Mouse (Mus musculus) WW6 (cell line): ENCODE results near the gene Erc2.

Experiments
- DNase-seq: peaks from one replicate; pipeline ENCODE4 v3.0.0-alpha.2; 2013; ENCODE audit warnings: low read depth, low spot score

Erc2 gene

DNA sequence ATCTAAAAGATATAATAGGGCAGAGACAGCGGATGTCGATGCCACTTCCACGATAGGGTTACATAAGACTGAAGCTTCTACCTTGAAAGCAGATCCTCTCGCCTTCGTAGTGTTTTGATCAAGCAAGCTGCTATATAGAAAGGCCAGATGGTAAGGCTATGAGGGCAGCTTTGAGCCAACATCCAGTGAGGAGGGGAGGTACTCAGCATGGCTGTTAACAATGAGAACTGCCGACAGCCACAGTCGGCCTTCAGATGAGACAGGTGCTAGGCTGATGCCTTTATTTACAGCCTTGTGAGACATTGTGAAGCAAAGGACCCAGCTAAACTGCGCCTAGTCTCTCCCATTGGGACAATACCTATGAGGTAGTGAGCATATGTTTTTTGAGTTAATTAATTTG is 156.3 kb downstream of the Erc2 start:
- no peak for DNase-seq

DNA sequence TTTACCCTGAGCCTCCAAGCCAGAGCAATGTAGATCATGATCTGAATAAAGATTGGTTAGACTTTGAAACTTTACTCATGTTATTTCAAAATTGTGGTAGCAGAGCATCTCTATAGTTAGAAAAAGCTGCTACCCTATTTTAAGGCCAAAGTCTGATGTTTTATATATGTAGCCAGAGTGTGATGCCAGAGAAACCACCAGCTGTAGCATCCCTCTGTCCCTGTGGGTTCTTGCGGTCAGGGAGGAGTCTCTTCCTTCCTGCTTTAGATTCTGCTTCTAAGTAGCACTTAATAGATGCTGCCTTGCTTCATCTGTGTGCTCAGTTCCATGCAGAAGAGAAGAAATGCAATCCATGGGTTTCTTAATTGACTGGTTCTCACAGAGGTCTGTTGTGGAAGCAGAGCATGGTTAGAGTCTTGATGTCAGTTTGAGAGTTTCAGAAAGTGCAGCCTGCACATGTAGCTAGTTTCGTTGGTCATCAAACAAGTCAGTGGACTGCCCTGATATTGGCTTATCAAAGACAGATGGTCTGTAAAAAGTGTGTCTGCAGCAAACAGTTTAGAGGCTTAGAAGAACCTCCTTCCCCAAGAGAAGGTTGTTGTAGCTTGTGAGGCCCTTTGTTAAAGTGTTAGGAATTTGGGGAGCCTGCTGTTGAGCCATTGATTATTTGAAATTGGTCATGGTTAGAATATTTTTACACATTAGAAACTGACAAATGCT is 156.9 kb downstream of the Erc2 start:
- DNase-seq: no peak

GRCm38 (mm10) chr14:27781221-27781620 is 159.0 kb downstream of the Erc2 start:
- no peak for DNase-seq

DNA sequence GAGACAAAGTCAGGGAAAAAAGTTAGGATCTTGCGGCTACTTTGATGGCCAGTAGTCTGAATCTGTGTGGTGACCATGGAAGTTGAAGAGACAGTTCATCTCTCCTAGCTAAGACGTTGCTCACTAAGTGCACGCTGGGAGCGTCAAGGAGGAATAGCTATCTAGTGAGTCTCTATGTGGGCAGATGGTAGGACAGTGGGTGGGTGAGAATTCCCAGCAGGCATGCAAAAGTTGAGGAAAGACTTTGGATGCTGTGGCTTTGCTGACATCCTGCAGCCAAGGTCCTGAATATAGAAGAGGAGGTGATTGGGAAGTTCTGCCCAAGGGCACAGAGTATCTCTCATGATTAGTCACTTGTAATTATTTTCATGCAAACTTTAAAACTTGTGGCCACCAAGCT is 162.6 kb downstream of the Erc2 start:
- no peak for DNase-seq

- DNase-seq: no peak
Measured at GRCm38 (mm10) chr14:27785562-27785961, 163.3 kb downstream of the Erc2 start.

DNA sequence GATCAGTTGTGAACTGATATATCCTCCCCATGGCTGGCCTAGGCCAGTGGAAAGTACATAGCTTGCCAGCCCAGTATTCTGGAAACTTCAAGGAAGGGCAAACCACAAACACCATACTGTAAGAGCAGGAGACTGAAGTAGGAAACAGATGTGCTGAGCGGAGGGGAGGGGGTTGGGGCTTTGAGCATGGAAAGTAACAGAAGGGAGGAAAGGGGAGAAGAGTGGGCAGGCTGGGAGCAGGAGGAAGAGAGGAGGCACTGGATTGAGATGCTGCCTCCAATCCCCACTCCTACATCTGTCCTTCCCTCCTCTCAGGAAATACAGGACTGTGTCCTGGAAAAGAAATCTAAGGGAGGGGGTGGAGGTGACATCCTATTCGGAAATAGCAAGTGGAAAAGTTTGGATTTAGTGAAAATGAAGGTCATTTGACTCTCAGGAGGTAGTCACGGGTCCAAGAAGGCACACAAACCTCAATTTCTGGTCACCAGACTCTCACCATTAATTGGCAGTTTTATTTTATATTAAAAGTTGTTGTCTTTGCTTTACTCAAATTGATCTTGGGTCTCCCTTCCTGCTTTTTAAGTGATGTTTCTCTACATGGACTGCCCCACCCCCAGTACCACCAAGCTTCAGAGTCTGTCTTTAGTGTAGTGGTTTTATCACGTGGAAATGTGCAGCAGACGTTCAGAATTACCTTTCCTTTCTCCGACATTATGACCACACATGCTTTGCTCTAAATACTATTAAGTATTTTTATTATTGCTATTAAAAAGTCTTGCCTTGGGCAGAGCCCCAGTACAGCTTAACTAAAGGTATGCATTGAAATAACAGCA is 167.1 kb downstream of the Erc2 start:
- DNase-seq: no peak

GRCm38 (mm10) chr14:27798184-27798934 is 176.1 kb downstream of the Erc2 start:
- no peak for DNase-seq

GRCm38 (mm10) chr14:27800766-27801165 is 178.5 kb downstream of the Erc2 start:
- no peak for DNase-seq

DNA sequence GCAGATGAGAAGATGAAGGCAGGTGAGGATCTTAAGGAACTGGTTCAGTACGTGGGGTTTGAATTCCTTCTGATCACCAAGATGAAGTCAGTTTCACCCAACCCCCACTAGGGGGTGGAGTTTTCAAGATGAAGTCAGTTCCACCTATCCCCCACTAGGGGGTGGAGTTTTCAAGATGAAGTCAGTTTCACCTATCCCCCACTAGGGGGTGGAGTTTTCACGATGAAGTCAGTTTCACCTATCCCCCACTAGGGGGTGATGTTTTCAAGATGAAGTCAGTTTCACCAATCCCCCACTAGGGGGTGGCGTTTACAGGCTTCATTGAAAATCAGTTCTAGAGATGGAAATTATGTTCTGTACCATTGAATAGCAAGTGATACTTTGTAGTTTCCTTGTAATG is 181.7 kb downstream of the Erc2 start:
- DNase-seq: no peak

DNA sequence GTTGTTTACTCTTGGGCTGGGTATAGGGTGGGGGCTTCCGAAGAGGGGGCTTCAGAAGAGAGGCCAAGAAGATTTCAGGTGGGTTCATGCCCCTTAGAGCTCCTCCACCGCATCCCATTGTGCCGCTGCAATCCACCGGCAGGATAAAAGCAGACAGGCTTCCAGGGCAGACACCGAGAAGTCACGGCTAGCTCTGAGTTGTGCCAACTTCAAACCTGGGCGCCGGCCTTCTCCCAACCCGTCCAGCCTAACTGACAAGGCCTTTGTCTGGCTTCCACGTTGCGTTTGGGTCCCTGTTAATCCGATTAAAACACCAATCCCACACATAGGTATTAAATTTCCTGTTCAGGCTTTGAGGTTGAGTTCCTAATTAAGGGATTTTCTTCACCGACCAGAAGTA is 182.8 kb downstream of the Erc2 start:
- DNase-seq: no peak

DNA sequence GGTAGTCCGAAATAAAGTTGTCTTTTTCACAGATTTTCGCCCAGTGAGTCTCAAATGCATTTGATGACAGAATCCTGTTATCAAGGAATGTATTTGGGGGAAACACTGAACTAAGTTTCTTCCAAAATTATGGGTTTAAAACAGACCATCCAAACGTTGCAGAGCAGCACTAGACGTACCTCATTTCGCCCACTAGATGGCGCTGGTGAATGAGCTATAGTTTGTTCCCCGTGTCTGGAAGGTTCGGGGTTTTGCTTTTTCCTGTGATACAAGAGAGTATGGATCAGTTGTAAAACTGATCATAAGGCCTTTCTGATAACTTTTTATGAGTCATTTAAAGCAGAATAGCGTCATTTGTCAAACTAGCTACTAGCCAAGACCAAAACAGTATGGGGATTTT is 185.9 kb downstream of the Erc2 start:
- no peak for DNase-seq

- DNase-seq: no peak
Measured at GRCm38 (mm10) chr14:27808523-27809114, 186.4 kb downstream of the Erc2 start.

DNA sequence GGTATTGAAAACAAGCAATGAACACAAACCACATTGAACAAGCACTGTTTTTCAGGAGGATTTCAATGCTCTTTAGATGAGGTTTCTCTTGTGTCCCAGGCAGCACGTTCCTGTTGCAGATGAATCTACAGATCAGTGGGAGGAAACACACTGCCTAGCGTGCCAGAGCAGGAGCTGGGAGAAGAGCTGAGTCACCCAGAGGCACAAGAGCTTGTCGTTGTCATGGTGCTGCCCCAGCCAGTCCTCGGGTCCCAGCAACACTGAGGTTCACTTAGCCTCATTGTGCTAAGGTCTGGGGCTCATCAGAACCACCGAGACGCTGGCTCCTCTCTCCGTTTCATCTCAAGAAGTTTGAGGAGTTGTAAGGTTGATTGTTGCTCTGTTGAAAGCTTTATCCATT is 188.6 kb downstream of the Erc2 start:
- DNase-seq: no peak

GRCm38 (mm10) chr14:27811649-27812048 is 189.4 kb downstream of the Erc2 start:
- no peak for DNase-seq

DNA sequence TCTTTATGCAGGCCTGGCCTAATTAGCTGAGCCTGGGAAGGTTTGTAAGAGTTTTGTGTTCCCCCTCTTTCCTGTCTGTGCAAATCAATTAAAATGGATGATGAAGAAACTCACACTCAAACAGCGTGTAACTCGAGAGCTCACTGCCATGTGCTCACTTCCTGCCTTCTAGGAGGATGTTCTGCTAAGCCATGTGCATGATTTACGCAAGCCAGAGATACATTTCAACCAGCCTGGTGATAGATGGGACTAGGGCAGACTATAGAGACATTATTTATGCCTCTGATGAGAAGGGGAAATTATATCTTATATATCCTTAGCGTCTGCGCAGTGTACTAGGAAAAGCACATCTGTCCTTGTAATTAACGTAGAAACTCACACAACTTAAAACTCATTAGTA is 193.5 kb downstream of the Erc2 start:
- no peak for DNase-seq

- no peak for DNase-seq
Measured at GRCm38 (mm10) chr14:27818986-27819385, 196.8 kb downstream of the Erc2 start.

GRCm38 (mm10) chr14:27821801-27822200 is 199.6 kb downstream of the Erc2 start:
- DNase-seq: no peak

- no peak for DNase-seq
Measured at GRCm38 (mm10) chr14:27822566-27822965, 200.3 kb downstream of the Erc2 start.

- DNase-seq: no peak
Measured at GRCm38 (mm10) chr14:27823048-27823447, 200.8 kb downstream of the Erc2 start.

DNA sequence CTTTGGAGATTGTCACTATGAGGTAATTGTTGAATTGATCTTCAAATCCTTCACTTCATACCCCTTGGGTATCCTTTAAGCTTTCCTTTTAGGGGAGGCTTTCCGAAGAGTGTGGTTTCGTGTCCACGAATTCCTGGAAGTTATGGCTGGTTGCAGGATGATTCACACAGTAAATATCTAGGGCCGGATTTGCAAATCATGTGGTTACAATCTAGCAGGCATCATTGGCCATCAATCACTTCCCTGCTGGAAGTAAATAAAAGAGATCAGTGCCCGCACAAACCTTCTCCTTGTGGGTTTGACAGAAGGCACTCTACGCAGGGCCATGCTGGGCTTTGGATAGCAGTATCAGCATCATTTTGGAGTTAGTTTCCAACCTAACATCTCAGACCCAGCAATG is 201.7 kb downstream of the Erc2 start:
- DNase-seq: no peak

GRCm38 (mm10) chr14:27826829-27827228 is 204.6 kb downstream of the Erc2 start:
- no peak for DNase-seq

- DNase-seq: no peak
Measured at GRCm38 (mm10) chr14:27828089-27828488, 205.9 kb downstream of the Erc2 start.
